Mouse (Mus musculus): Measurements from ENCODE around the gene Mrps12.

Gene Mrps12

GRCm38 (mm10) chr7:28761907-28762306 is 20.3 kb upstream of the Mrps12 start:
- in situ Hi-C loops (cut with MboI): no loop called here

- in situ Hi-C loops (cut with MboI): no loop called here
These were observed 17.0 kb upstream of the Mrps12 start for GRCm38 (mm10) chr7:28758623-28759022.

GRCm38 (mm10) chr7:28756079-28756478 is 14.5 kb upstream of the Mrps12 start, which contains the start of gene Ccer2:
Gene Ccer2, plus strand, starts transcription at chr7:28756174.
- in situ Hi-C loops (cut with MboI): no loop called here

GRCm38 (mm10) chr7:28749935-28750334 is 8.3 kb upstream of the Mrps12 start:
- in situ Hi-C loops (cut with MboI): no loop called here

- in situ Hi-C loops (cut with MboI): no loop called here
These were observed 282 bp downstream of the Mrps12 start for GRCm38 (mm10) chr7:28741368-28741708.

GRCm38 (mm10) chr7:28740949-28741348 is 671 bp downstream of the Mrps12 start:
- in situ Hi-C loops (cut with MboI): no loop called here

GRCm38 (mm10) chr7:28739829-28740228 is 1.8 kb downstream of the Mrps12 start:
- in situ Hi-C loops (cut with MboI): no loop called here

GRCm38 (mm10) chr7:28735701-28736100 is 5.9 kb downstream of the Mrps12 start:
- in situ Hi-C loops (cut with MboI): no loop called here

GRCm38 (mm10) chr7:28733211-28733610 is 8.4 kb downstream of the Mrps12 start:
- in situ Hi-C loops (cut with MboI): no loop called here

GRCm38 (mm10) chr7:28732341-28733142 is 9.1 kb downstream of the Mrps12 start:
- in situ Hi-C loops (cut with MboI): no loop called here

GRCm38 (mm10) chr7:28727649-28728340 is 13.8 kb downstream of the Mrps12 start:
- in situ Hi-C loops (cut with MboI): no loop called here

GRCm38 (mm10) chr7:28726600-28726999 is 15.0 kb downstream of the Mrps12 start:
- in situ Hi-C loops (cut with MboI): no loop called here

GRCm38 (mm10) chr7:28724613-28725012 is 17.0 kb downstream of the Mrps12 start:
- in situ Hi-C loops (cut with MboI): no loop called here

- in situ Hi-C loops (cut with MboI): no loop called here
These were observed 19.5 kb downstream of the Mrps12 start for GRCm38 (mm10) chr7:28722079-28722478.

- in situ Hi-C loops (cut with MboI): no loop called here
These were observed 20.7 kb downstream of the Mrps12 start for GRCm38 (mm10) chr7:28720753-28721537.

- in situ Hi-C loops (cut with MboI): no loop called here
These were observed 22.0 kb downstream of the Mrps12 start for GRCm38 (mm10) chr7:28719650-28720049.

GRCm38 (mm10) chr7:28719159-28719558 is 22.5 kb downstream of the Mrps12 start:
- in situ Hi-C loops (cut with MboI): no loop called here

GRCm38 (mm10) chr7:28717726-28718125 is 23.9 kb downstream of the Mrps12 start:
- in situ Hi-C loops (cut with MboI): no loop called here

- in situ Hi-C loops (cut with MboI): no loop called here
These were observed 24.9 kb downstream of the Mrps12 start, which contains the start of gene Fbxo17 for GRCm38 (mm10) chr7:28716590-28717281. Gene Fbxo17, plus strand, starts transcription at chr7:28716804.

GRCm38 (mm10) chr7:28715598-28715997 is 26.0 kb downstream of the Mrps12 start:
- in situ Hi-C loops (cut with MboI): no loop called here

GRCm38 (mm10) chr7:28714667-28715066 is 27.0 kb downstream of the Mrps12 start:
- in situ Hi-C loops (cut with MboI): no loop called here

GRCm38 (mm10) chr7:28710962-28711361 is 30.7 kb downstream of the Mrps12 start:
- in situ Hi-C loops (cut with MboI): no loop called here

All from mature B cell (primary cell).